Mouse (Mus musculus): ENCODE data around the gene Lamc3.

The Lamc3 gene

DNA sequence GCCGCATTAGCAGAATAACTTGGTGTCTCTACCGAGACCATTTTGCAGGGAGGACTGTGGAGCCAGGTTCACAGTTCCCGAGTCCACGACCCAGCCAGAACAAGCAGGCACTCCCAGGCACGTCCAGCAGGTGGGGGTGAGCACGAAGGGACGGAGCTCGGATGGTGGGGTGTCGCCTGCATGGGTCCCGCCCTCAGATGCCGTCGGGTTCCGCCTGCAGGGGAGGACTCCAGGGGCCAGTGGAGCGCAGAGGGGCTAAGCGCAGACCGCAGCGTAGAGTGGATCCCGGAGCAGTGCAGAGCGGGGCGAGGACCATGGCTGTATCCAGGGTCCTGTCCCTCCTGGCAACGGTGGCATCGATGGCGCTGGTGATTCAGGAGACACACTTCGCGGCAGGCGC is at the start of gene Lamc3:
Gene Lamc3, plus strand, starts transcription at position 262 of the 400 bp plus-strand sequence.
- peak in 1 of 2 experiments; percentile 14 for DNase-seq

DNA sequence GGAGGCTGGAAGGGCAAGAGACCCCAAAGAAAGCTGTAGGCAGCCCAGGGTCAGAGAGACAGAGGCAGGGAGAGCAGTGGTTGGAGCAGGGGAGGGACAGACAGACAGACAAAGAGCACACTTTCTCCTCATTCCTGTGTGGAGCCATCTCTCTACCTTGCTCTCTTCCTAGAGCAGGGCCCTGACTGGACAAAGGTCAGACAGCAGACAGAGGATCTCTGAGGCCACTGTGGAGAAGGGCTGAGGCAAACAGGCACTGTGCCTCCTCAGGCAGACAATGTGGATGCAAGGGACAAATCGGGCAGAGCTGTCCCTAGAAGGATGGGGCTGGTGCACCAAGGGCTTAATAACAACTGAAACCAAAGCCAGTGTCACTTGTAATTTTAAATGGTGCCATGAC is 48.2 kb upstream of the Lamc3 start:
- DNase-seq: no peak

DNA sequence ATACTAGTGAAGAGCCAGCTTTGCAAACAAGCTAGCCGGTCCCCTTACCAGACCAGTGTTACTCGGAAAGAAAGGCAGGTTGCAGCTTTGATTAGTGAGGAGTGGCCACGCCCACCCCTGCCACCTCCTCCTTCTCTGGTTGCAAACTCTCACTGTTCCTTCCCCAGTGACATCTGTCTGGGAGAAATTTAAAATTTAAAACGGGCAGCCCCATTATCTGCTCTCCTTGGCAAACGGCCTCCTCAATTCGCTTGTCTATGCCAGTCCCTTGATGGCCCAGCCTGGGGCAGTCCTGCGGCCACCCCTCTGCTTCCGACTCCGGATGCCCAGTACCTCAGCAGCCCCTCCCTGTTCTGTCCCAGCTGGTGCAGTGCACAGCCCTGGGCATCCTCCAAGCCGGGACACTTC is 42.4 kb upstream of the Lamc3 start:
- DNase-seq: no peak

DNA sequence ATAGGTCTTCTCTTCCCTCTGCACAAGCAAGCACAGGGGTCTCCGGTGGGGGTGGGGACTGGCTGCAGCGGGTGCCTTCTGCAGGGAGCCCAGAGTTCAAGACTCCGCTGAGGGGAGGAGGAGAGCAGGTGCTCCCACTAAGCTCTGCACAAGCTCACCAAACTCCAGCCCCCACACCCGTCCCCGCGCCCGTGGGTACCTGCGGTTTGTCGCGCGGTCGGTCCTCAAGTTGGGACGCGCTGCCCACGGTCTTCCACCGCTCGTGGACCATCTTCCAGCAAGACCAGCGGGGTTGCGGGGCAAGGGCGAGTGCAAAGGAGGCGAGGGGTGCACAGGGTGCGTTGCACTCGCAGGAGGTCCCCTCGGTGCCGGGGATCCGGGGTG is 41.6 kb upstream of the Lamc3 start:
- no peak for DNase-seq

DNA sequence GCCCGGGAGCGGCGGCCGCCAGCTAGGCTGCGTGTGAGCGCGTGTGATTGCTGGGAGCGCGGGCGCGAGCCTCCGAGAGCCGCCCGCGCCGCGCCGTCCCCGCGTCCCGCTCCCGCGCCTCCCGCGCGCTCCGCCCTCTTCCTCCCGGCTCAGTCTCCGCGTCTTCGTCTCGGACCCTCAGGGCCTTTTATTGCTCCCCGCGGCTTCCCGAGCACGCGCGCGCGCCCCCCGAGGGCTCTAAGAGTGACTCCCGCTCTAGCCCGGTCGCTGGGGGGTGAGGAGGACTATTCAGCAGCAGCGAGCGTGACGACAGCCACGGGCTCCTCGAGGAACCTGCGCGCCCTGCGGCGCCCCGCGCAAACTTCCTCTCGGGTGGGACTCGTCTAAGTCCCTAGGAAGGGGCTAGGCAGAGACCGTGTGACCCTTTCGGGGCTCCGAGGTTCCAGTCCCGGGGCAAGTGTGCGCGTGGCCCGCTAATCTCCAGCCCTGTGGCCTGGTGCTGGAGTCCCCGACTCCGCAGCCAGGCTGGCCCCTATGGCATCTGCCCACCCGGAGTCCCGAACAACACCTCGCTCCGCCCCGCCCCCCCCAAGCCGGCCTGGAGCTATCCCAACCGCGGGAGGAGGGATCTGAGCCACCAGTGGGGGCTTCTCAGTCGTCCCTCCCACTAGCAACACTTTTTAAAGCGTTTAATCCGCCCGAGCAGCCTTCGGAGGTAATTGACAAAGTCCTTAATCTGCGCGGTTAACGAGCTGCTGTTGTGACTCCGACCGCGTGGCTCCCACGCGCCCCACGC is 41.0 kb upstream of the Lamc3 start, which contains the start of gene Fibcd1:
Gene Fibcd1, minus strand, starts transcription at position 110 of the 796 bp plus-strand sequence.
- DNase-seq: peak in 1 of 2 experiments; percentile 30

DNA sequence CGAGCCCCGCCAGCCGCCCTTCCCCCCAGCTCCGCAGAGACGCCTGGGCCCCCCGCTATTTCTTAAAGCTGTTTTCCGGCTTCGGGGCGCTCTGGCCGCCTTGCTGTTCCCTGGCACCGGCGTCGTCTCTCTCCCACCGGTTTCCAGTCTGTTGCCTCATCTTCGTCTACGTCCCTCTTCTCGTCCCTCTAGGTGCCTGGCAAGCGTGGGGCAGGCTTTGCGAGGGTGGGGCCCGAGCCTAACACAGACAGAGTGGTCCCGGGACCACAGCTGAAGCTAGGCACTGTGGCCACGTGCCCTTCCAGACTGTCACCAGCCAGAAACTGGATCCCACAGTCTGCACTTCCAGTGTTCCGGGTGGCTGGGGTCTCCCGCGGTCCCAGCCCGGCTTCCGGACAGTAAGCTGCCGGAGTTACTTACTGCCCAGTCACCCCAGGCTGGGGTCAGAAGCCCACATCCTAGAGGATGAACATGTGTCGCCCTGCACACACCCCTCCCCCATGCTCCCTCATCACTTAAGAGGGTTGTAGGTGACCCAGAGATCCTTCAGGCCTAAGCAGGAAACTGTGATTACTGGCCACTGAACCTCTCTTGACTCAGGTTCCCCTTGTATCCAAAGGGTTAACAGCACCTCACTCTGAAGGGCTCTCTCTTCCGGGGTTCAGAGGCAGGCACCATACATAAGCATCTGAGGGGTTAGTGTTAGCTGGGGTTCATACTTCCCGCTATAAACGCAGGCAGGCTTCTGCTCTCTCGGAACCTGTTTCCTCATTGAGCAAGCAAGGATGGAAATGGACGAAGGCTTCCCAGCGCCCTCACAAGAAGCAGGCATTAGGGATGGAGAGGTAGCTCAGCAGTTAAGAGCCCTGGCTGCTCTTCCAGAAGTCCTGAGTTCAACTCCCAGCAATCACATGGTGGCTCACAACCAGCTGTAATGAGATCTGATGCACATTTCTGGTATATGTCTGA is 40.1 kb upstream of the Lamc3 start:
- peak in 1 of 2 experiments; percentile 10 for DNase-seq

DNA sequence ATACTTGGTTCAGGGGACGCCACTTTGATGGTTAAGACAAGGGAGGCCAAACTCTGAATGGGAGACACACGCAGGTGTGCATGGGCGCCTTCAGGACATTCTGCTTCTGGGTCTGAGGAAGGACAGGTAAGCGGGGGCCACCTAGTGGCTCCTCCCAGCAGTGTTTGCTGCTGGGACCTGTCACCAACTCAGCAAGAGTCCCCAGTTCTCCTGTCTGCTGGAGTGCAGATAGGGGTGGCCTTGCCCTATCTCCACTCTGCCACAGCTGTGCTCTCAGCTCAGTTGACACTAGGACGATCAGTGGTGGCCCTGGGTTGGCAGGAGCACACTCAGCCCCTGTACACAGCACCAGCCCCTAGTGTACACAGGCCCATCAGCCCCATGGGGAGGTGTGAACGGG is 39.2 kb upstream of the Lamc3 start:
- peak; percentile 57 to 61 for DNase-seq

DNA sequence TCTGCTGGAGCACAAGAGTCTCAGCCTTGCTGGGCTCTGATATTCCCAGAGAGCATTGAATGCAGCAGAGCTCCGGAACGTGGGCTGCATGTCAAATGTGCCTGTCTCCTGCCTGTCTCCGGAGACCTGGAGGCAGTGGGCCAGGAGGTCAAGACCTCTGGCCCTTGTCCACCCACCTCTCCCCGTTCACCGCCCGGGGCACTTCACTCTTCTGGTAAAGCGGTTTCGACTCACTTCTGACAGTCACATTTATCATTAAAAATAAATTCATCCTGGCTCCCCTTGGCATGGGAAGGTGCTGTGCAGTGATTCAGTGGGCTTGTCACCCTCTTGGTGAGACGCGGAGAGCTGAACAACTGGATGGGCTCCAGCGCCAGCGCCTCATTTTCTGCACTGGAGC is 37.0 kb upstream of the Lamc3 start:
- no peak for DNase-seq

DNA sequence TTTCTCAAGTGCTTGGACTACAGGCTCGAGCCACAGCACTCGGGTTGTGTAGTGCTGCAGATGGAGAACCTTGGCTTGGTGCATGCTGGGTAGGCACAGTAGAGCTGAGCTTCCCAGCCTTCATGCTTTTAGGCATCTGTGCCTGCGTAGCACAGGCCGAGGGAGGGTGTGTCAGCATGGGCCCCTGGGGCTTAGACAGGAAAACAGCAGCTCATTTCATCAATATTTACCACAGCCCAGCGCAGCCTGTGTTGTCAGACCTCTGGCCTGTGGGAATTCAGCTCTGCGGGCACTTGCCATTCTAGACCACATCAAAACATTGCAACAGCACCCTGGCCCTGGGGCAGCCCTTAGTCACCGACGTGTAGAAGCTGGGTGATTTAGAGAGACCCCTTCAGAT is 31.1 kb upstream of the Lamc3 start:
- DNase-seq: no peak

DNA sequence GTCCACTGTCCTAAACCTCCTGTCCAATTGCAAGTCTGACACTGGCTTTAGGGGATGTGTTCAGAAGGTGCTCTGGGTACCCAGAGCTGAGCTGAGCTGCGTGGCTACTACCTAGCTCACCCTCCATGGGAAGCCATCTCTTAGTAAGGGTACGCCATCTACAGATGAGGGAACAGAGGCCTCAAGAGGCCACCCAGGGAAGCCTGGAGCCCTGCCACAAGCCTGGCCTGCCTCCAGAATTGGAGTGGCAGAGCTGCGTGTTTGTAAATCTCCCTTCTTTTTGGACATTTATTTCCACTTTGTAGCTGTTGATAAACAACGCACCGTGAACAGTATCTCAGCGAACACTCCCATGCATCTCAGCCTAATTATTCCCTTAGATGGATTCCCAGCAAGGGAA is 29.9 kb upstream of the Lamc3 start:
- no peak for DNase-seq

DNA sequence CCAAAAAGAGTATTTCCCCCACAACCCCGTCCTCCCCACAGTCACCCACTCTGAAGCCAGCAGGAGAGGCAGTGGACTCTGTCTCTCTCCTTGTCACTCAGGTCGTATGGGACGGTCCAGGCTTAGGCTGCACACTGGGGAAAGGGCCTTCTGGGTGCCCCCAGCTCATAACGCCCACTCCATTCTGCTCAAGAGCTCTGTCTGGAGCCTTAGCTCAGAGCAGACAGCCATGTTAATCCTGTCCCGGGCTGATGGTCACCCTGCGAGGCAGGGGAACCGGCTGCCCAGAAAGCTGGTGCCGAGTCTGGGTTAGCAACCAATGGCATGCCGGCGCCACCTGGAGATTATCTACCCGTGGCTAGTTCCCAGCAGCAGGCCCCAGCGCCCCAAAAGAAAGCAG is 28.6 kb upstream of the Lamc3 start:
- no peak for DNase-seq

DNA sequence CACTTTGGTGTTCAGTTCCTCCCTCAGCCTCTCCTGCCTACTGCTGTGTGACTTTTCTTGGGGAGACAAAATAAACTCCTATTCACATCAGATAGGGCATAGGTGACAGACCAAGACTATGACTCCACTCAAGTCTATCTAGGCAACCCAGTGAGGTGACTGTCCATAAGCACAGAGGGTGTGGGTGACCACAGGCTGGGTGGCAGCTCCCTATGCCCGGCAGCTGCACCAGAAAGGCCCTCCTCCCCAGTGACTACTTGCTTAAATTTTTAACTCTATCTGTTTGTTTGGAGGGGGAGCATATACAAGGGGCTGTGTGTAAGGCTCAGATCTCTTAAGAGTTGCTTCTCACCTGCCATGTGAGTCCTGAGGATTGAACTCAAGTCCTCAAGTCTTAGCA is 24.2 kb upstream of the Lamc3 start:
- DNase-seq: no peak

DNA sequence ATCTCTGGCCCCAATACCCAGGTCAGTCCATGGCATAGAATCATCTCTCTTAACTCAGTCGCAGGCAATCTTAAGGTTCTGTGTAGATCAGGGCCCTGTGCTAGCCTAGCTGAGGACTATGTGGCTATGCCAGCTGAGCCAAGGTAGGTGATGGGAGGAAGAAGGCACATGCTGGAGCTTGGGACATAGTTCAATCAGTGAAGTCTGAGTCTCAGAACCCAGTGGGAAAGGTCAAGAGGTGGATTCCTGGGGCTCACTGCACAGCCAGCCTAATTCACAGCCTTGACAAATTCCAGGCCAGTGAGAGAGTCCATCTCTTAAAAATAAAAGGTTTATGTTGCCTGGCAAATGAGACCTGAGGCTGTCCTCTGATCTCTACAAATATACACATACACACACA is 23.3 kb upstream of the Lamc3 start:
- no peak for DNase-seq

DNA sequence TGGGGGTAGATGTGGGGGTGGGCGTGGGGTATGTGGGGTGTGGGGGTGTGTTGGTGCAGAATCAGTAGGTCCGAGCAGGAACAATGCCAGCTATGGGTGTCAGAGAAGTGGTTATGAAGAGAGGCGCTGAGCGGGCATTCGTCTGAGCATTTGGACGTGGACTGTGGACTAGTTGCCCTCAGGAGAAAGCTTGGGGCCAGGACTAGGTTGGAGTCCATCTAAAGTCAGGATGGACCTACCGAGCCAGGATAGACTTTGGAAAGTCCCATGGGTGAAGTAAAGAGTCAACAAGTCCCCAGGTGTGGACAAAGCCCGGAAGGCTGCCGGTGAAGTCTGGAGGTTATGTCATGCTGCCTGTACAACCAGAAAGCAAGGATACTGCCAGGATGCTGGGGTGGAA is 22.2 kb upstream of the Lamc3 start:
- no peak for DNase-seq

DNA sequence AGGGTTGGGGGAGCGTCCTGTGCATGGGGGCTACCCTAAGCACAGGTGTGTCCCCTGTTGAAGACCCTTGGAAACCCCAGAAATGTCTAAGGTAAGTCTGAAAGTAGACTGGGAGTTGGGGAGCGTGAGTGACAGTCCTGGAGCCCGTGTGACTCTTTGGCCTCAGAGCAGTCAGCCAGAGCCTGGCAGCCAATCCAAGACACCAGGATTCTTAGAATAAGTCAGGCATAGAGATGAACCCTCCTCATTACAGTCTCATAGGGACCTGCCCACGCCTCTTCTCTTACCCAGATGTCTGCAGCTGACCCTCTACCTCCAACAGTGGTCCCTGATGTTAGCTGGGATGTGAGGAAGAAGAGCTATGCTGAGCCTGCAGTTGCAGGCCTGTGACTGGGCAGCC is 21.8 kb upstream of the Lamc3 start:
- no peak for DNase-seq

DNA sequence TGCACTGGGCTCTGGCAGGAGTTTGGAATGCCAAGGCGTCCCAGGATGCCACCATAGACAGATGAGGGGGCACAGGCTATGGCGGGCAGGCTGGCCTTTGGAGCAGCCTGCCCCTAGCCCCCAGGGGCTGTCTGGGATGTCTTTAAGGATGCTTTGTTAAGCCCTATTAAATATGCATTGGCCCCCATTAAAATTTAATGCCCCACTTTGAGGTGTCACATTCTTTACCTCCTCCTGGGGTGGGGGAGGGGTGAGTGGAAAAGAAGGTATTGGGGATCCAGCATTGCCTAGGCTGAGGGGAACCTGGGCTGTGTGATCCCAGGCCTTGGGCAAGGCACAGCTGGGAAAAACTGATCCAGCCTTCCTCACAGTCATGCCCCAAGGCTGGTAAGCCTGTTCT is 21.3 kb upstream of the Lamc3 start:
- no peak for DNase-seq

DNA sequence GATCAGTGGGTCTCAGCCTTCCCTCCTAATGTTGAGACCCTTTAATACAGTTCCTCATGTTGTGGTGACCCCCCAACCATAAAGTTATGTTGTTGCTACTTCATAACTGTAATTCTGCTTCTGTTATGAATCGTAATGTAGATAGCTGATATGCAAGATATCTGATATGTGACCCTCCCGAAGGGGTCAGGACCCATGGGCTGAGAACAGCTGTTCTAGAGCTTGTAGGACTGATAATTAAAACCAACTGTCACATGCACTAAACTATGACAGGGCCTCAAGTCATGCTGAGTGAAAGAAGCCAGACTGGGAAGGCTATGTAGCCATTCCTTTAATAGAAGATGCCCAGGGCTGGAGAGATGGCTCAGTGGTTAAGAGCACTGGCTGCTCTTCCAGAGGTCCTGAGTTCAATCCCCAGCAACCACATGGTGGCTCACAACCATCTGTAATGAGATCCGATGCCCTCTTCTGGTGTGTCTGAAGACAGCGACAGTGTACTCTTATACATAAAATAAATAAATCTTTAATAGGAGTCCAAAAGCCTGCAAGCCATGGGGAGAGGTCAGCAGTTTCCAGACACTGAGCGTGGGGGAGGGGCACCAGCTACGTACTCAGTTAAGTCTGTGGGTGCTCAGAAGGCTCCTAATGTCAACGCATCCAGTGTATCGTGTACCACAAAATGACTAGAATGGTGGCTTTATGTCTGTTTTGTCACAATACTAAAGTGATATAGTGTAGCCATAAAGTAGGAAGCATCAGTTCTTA is 19.1 kb upstream of the Lamc3 start:
- no peak for DNase-seq

DNA sequence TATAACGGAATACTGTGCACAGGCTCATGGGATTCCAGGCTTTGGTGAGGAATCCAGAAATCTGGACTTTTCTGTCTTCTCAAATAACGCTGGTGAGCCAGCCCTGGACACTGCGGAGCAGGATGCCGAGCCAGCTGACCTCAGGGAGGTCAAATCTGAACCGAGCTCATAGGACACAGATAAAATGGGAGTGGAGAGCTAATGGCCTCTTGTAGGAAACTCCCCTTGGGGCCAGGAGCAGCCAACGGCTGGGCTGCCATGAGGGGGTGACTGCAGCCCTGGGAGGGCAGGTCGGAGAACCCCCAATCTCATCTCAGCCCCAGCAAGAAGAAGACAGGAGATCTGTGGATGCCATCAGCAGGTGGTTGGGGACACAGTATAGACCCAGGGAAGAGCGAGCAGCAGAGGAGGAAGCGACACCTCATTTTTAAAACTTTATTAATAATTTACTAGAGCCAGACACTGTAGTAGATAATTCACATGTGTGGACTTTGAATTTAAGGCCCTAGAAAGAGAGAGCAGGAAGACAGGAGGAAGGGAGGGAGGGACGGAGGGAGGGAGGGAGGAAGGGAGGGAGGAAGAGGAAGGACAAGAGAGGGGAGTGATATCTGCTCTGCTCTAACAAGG is 18.4 kb upstream of the Lamc3 start:
- DNase-seq: no peak

DNA sequence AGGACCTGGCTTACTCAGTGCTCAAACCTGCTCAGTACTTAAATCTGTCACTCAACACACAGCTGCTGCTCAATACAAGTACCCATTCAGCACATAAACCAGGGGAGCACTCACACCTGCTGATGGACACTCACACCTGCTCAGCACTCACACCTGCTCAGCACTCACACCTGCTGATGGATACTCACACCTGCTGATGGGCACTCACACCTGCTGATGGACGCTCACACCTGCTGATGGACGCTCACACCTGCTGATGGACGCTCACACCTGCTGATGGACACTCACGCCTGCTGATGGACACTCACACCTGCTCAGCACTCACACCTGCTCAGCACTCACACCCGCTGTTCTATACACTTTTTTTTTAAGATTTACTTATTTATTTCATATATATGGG is 17.4 kb upstream of the Lamc3 start:
- no peak for DNase-seq

DNA sequence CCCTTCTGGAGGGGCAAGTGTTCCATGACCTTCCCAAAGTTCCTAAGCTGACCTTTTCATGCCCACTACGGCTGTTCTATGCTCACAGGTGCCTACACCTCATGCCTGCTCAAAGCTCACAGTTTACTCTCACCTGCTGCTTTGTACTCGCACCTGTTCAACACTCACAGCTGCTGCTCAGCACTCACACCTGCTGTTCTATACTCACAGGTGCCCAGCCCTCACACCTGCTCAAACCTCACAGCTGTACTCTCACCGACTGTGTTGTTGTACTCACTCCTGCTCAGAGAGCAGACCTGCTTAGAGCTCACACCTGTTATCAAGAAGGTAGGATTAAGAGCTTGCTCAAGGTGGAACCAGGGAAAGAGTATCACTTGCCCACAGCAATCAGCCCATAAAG is 16.4 kb upstream of the Lamc3 start:
- DNase-seq: no peak

DNA sequence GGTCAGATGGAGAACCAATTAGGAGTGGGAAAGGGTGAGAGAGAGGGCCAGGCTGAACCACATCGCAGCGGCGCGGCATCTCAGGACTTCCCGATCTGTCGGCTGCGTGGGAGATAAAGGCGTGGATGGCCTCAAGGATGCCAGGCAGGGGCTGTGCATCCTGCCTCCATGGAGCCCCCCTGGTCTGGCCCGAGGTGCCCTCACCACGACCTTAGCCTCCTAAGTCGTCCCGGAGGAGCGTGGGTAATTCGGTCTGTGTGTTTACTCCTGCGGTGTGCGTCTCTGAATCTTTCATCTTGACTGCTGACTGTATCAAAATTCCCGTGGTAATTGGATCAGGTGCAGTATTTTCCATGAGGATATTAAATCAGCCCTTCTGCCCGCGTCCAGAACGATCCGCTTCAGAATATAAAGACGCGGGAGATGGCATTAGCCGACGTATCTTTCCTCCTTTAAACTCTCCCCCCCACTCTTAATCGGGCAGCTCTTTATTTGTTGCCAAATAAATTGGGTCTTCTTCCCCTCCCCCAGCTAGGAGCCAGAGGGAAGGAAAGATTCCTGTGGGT is 12.7 kb upstream of the Lamc3 start:
- DNase-seq: no peak

DNA sequence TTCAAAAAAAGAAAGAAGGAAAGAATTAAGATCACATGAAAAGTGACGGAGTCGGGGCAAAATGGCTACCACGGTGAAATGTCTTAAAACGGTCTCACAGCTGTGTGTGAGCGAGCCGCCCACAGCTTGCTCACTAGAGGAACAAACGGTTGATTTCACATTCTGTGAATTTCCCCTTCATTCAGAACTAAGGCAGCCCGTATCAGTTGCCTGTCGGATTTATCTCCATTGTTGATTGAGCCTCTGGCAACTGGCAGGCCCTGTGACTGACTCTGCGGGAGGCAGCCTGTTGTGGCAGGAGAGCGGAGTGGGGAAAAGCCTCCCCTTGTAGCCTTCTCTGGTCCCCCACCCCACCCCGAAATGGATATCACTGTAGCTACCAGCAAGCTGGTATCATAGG is 10.6 kb upstream of the Lamc3 start:
- DNase-seq: no peak

All from cerebellum, postnatal 36 days (tissue).